Mouse (Mus musculus) forebrain, embryonic 16.5 days (tissue): ENCODE results near the gene Rnaseh2c. TPM values are rescaled to one million over a fixed set of nuclear protein-coding genes. Genes with fewer than 3 reads are reported as not detected.

Source experiments
- ATAC-seq: fragments of 200-750 bp; cut with Nextera tagmentation; 2 replicates; pipeline ENCODE4 v1.8.0; 2017; ENCODE audit warnings: mild to moderate bottlenecking, moderate library complexity
- H3K27ac ChIP-seq: fragments of 300-500 bp; sonication (generic); 2 replicates; pipeline ENCODE4 v1.5.1; 2014; ENCODE audit warnings: low read length, control low read depth
- H3K27me3 ChIP-seq: fragments of 300-500 bp; sonication (generic); replicated peaks from 2 replicates; pipeline ENCODE4 v1.6.1; 2014; ENCODE audit warnings: low read length; ENCODE audit not compliant: control insufficient read depth, insufficient read depth
- H3K36me3 ChIP-seq: fragments of 300-500 bp; sonication (generic); 2 replicates; pipeline ENCODE4 v1.6.1; 2014; ENCODE audit not compliant: control insufficient read depth, insufficient read depth
- H3K4me1 ChIP-seq: fragments of 300-500 bp; sonication (generic); replicated peaks from 2 replicates; pipeline ENCODE4 v1.6.1; 2014; ENCODE audit warnings: low read length; ENCODE audit not compliant: control insufficient read depth, insufficient read depth
- H3K4me2 ChIP-seq: fragments of 300-500 bp; sonication (generic); 2 replicates; pipeline ENCODE4 v1.6.1; 2014; ENCODE audit warnings: mild to moderate bottlenecking, low read length, control low read depth
- H3K4me3 ChIP-seq: fragments of 300-500 bp; sonication (generic); replicated peaks from 2 replicates; pipeline ENCODE4 v1.5.1; 2014; ENCODE audit warnings: mild to moderate bottlenecking, low read length, control low read depth
- H3K9ac ChIP-seq: fragments of 300-500 bp; sonication (generic); replicated peaks from 2 replicates; pipeline ENCODE4 v1.6.1; 2014; ENCODE audit warnings: low read depth, low read length, control low read depth
- H3K9me3 ChIP-seq: fragments of 300-500 bp; sonication (generic); 2 replicates; pipeline ENCODE4 v1.6.1; 2016; ENCODE audit warnings: low read length; ENCODE audit not compliant: control insufficient read depth
- WGBS: fragments of 180-500 bp; shearing (Covaris S2); extraction: QIAGEN DNeasy Blood & Tissue Kit; methylation state at CpG from one replicate; pipeline ENCODE4 v1.1.7; 2014; 5-methylcytosine and 5-hydroxymethylcytosine counted together
- polyA plus RNA-seq: library from polyadenylated mRNA; unstranded; fragments of >200 nt; fragmentation: Nextera tagmentation; extraction: Ambion mirVana; gene quantifications from 2 replicates; pipeline ENCODE4 v1.2.1, GENCODE M21; 2015

The Rnaseh2c gene
- polyA plus RNA-seq, 1 experiment from 2014 or later, result 81.0 TPM

GRCm38 (mm10) chr19:5621884-5622283 is 20.2 kb downstream of the Rnaseh2c start:
- Histone ChIP-seq H3K27me3 (no peaks in the 10 kb centered on the region), H3K4me1 (no peaks in the 10 kb centered on the region), H3K9ac (no peak overlapping the region), H3K4me3 (no peak overlapping the region), H3K36me3 (no peaks in the 10 kb centered on the region), H3K9me3 (no peaks in the 10 kb centered on the region), H3K4me2 (no peak overlapping the region), H3K27ac (no peak overlapping the region)
- ATAC-seq, result no peak
- WGBS, result 92% methylated on average over 5 of the region's 5 CpGs

GRCm38 (mm10) chr19:5625311-5625710 is 23.6 kb downstream of the Rnaseh2c start:
- Histone ChIP-seq H3K4me2 (no peak overlapping the region), H3K9ac (no peak overlapping the region), H3K4me3 (no peak overlapping the region), H3K27me3 (no peaks in the 10 kb centered on the region), H3K9me3 (no peaks in the 10 kb centered on the region), H3K36me3 (no peaks in the 10 kb centered on the region), H3K4me1 (no peaks in the 10 kb centered on the region), H3K27ac (no peak overlapping the region)
- WGBS, result 91% methylated on average over 8 of the region's 8 CpGs
- no peak for ATAC-seq

DNA sequence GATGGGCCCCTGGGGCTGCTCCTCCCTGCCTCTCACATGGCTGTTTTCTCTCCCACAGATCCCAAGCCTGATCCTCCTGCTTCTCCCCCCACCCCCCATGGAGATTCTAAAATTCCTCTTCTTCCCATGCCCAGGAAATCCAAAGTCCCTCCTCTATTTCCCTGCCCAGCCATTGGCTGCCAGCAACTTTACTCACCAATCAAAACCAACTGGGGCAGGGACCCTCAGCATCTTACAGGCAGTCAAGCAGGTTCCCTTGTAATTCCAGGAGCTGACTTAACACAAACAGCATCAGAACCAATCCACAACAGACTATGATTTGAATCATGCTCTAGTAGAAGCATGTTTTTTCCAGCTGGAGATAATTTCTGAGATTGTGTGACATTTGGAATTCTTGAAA is 28.2 kb downstream of the Rnaseh2c start:
- Histone ChIP-seq H3K9me3 (no peaks in the 10 kb centered on the region), H3K4me3 (no peak overlapping the region), H3K4me1 (no peaks in the 10 kb centered on the region), H3K27me3 (no peaks in the 10 kb centered on the region), H3K36me3 (no peaks in the 10 kb centered on the region), H3K27ac (no peak overlapping the region), H3K9ac (no peak overlapping the region), H3K4me2 (no peak overlapping the region)
- no peak for ATAC-seq

GRCm38 (mm10) chr19:5632120-5632519 is 30.4 kb downstream of the Rnaseh2c start:
- Histone ChIP-seq H3K27ac (no peak overlapping the region), H3K4me2 (no peak overlapping the region), H3K9ac (no peak overlapping the region), H3K9me3 (no peaks in the 10 kb centered on the region), H3K4me1 (peaks cover 5% of the 10 kb centered on the region), H3K27me3 (no peaks in the 10 kb centered on the region), H3K4me3 (no peak overlapping the region), H3K36me3 (no peaks in the 10 kb centered on the region)
- no peak for ATAC-seq
- WGBS, result 78% methylated on average over 9 of the region's 9 CpGs

- no peak overlapping the region for H3K4me3 ChIP-seq
- no peak overlapping the region for H3K4me2 ChIP-seq
- no peak overlapping the region for H3K9ac ChIP-seq
- 84% methylated on average over 7 of the region's 7 CpGs for WGBS
- H3K27me3 ChIP-seq, result no peaks in the 10 kb centered on the region
- no peaks in the 10 kb centered on the region for H3K36me3 ChIP-seq
- peaks cover 17% of the 10 kb centered on the region for H3K4me1 ChIP-seq
- H3K9me3 ChIP-seq, result no peaks in the 10 kb centered on the region
- H3K27ac ChIP-seq, result no peak overlapping the region
- no peak for ATAC-seq
These were observed 34.4 kb downstream of the Rnaseh2c start for GRCm38 (mm10) chr19:5636036-5636570.

DNA sequence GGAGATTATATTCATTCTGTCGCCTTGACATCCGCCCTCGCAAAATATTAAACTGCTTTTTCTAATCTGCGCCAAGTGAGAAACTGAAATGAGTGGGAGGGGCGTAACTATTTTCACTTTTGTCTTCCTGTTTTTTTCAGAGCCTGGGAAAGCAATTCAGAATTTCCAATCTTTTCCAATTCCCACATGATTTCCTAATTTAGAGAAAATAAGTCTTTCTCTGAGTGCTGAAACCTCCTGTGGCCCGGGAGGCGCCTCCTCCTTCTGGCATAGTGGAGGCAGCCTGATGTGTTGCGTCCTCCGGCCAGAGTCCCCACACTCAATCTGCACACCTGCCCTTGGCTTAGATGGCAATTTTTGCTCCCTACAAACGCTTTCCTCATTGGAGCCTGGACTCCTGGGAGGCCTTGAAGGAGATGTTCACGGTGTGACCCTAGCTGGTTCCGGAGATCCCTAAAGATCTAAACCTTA is 34.9 kb downstream of the Rnaseh2c start:
- ATAC-seq, result no peak
- H3K9ac ChIP-seq, result peak overlapping the region; percentile 94
- H3K27ac ChIP-seq, result peak overlapping the region; percentile 70
- 34% methylated on average over 12 of the region's 12 CpGs for whole genome bisulfite sequencing
- no peaks in the 10 kb centered on the region for H3K9me3 ChIP-seq
- H3K36me3 ChIP-seq, result peaks cover 3% of the 10 kb centered on the region
- H3K4me2 ChIP-seq, result peak overlapping the region; percentile 61
- peak overlapping the region; percentile 77 for H3K4me3 ChIP-seq
- peaks cover 17% of the 10 kb centered on the region for H3K4me1 ChIP-seq
- H3K27me3 ChIP-seq, result no peaks in the 10 kb centered on the region

- ATAC-seq, result peak; percentile 84
- H3K4me3 ChIP-seq, result peak within 1 kb of the TSS; percentile 77
- WGBS, result under 1% methylated on average over 96 of the region's 109 CpGs
- H3K4me2 ChIP-seq, result peak within 1 kb of the TSS; percentile 61
- peaks cover 17% of the 10 kb centered on the region for H3K4me1 ChIP-seq
- no peaks in the 10 kb centered on the region for H3K9me3 ChIP-seq
- no peaks in the 10 kb centered on the region for H3K27me3 ChIP-seq
- H3K27ac ChIP-seq, result peak within 1 kb of the TSS; percentile 70
- H3K9ac ChIP-seq, result peak within 1 kb of the TSS; percentile 94
- H3K36me3 ChIP-seq, result peaks cover 8% of the 10 kb centered on the region
These were observed 35.7 kb downstream of the Rnaseh2c start, which contains the start of gene Rela for GRCm38 (mm10) chr19:5637069-5638047. Gene Rela (plus strand): TSS chr19:5637483.

GRCm38 (mm10) chr19:5638416-5639005 is 36.8 kb downstream of the Rnaseh2c start:
- Histone ChIP-seq H3K9me3 (no peaks in the 10 kb centered on the region), H3K9ac (peak overlapping the region; percentile 94), H3K27ac (no peak overlapping the region), H3K4me3 (peak overlapping the region; percentile 77), H3K4me1 (peaks cover 17% of the 10 kb centered on the region), H3K36me3 (peaks cover 17% of the 10 kb centered on the region), H3K4me2 (peak overlapping the region; percentile 61), H3K27me3 (no peaks in the 10 kb centered on the region)
- no peak for ATAC-seq
- 89% methylated on average over 18 of the region's 18 CpGs for WGBS

DNA sequence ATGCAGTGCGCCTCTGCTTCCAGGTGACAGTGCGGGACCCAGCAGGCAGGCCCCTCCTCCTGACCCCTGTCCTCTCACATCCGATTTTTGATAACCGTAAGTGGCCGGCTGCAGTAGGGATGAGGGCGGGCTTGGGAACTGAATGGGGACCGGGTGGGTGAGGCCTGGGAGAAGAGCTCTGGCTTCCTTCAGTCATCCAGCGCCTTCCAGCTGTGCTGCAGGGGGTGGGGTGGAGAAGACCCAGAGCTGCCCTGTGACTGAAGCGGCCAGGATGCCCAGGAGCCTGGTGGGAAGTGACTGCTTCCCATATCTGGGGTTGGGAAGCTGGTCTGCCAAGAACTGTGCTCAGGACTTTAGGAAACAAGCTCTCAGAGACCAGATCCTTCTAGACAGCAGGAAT is 38.7 kb downstream of the Rnaseh2c start:
- Histone ChIP-seq H3K9me3 (no peaks in the 10 kb centered on the region), H3K4me1 (peaks cover 17% of the 10 kb centered on the region), H3K4me3 (no peak overlapping the region), H3K9ac (no peak overlapping the region), H3K4me2 (no peak overlapping the region), H3K27ac (no peak overlapping the region), H3K36me3 (peaks cover 22% of the 10 kb centered on the region), H3K27me3 (no peaks in the 10 kb centered on the region)
- WGBS, result 82% methylated on average over 9 of the region's 9 CpGs
- ATAC-seq, result no peak
